Mouse (Mus musculus) C2C12 (cell line): ENCODE results near the gene Il1rapl1. TPM values are rescaled to one million over a fixed set of nuclear protein-coding genes. Genes with fewer than 3 reads are reported as not detected.

Source experiments
- H3K27me3 ChIP-seq: one replicate; pipeline ENCODE4 v1.6.1; 2011; ENCODE audit not compliant: control insufficient read depth, insufficient read depth, insufficient read length
- H3K36me3 ChIP-seq: one replicate; pipeline ENCODE4 v1.6.1; 2011; ENCODE audit not compliant: control insufficient read depth, insufficient read depth
- H3K4me3 ChIP-seq: one replicate; pipeline ENCODE4 v1.5.1; 2011; ENCODE audit warnings: mild to moderate bottlenecking, control low read depth; ENCODE audit not compliant: poor library complexity, insufficient read depth, severe bottlenecking
- H3K79me2 ChIP-seq: one replicate; pipeline ENCODE4 v1.6.1; 2011; ENCODE audit not compliant: control insufficient read depth, insufficient read depth
- H3K79me3 ChIP-seq: one replicate; pipeline ENCODE4 v1.6.1; 2011; ENCODE audit warnings: low read depth, control low read depth
- H3ac ChIP-seq: one replicate; pipeline ENCODE3; 2011; ENCODE audit warnings: low read depth; ENCODE audit not compliant: control insufficient read depth, insufficient read length
- CEBPB ChIP-seq: IDR thresholded peaks from one replicate; pipeline ENCODE4 v1.6.1; 2011; ENCODE audit warnings: low read depth, mild to moderate bottlenecking, control low read depth, moderate library complexity
- CTCF ChIP-seq: IDR thresholded peaks from one replicate; pipeline ENCODE4 v1.5.1; 2011; ENCODE audit not compliant: control insufficient read depth, insufficient read depth, insufficient read length
- FOSL1 ChIP-seq: IDR thresholded peaks from one replicate; pipeline ENCODE4 v1.8.0; 2011; ENCODE audit warnings: mild to moderate bottlenecking, low read length; ENCODE audit not compliant: poor library complexity, insufficient read depth, severe bottlenecking
- MAX ChIP-seq: IDR thresholded peaks from one replicate; pipeline ENCODE4 v1.6.1; 2011; ENCODE audit warnings: mild to moderate bottlenecking, control low read depth
- MYOD1 ChIP-seq: IDR thresholded peaks from one replicate; pipeline ENCODE4 v1.6.1; 2011; ENCODE audit warnings: low read depth; ENCODE audit not compliant: control insufficient read depth, insufficient read length
- MYOG ChIP-seq: IDR thresholded peaks from one replicate; pipeline ENCODE4 v1.6.1; 2011; ENCODE audit not compliant: control insufficient read depth, insufficient read length; ENCODE audit errors: extremely low read depth
- USF1 ChIP-seq: IDR thresholded peaks from one replicate; pipeline ENCODE4 v1.6.1; 2011; ENCODE audit warnings: low read depth, mild to moderate bottlenecking, control low read depth, moderate library complexity
- polyA plus RNA-seq: library from polyadenylated mRNA; unstranded; fragments of >200 nt; fragmentation: generic; extraction: Trizol; gene quantifications from one replicate; pipeline ENCODE4 v1.2.1, GENCODE M21; 2012; ENCODE audit warnings: missing spikeins

Gene Il1rapl1
- polyA plus RNA-seq, 1 experiment = not detected

GRCm38 (mm10) chrX:88070368-88070767 is 45.1 kb downstream of the Il1rapl1 start:
- TF ChIP-seq CEBPB (no peak), FOSL1 (no peak), MYOG (no peak), MAX (no peak), MYOD1 (no peak), CTCF (no peak), USF1 (no peak)
- H3K79me3 ChIP-seq = no peaks in the 10 kb centered on the region
- H3ac ChIP-seq = no peak overlapping the region
- H3K4me3 ChIP-seq = no peak overlapping the region
- H3K27me3 ChIP-seq = no peaks in the 10 kb centered on the region
- H3K79me2 ChIP-seq = no peaks in the 10 kb centered on the region
- H3K36me3 ChIP-seq = no peaks in the 10 kb centered on the region

GRCm38 (mm10) chrX:88043556-88043955 is 71.9 kb downstream of the Il1rapl1 start:
- no peak for TF ChIP-seq CEBPB
- TF ChIP-seq CTCF = no peak
- TF ChIP-seq MYOG = no peak
- no peak for TF ChIP-seq FOSL1
- no peak for TF ChIP-seq MAX
- no peak for TF ChIP-seq USF1
- no peaks in the 10 kb centered on the region for H3K79me3 ChIP-seq
- no peak overlapping the region for H3K4me3 ChIP-seq
- no peaks in the 10 kb centered on the region for H3K27me3 ChIP-seq
- H3ac ChIP-seq = no peak overlapping the region
- no peaks in the 10 kb centered on the region for H3K79me2 ChIP-seq
- H3K36me3 ChIP-seq = no peaks in the 10 kb centered on the region

GRCm38 (mm10) chrX:88038984-88039383 is 76.5 kb downstream of the Il1rapl1 start:
- TF ChIP-seq USF1 = no peak
- TF ChIP-seq MYOG = no peak
- no peak for TF ChIP-seq CTCF
- no peak for TF ChIP-seq FOSL1
- TF ChIP-seq CEBPB = no peak
- TF ChIP-seq MAX = no peak
- no peak overlapping the region for H3K4me3 ChIP-seq
- no peaks in the 10 kb centered on the region for H3K79me3 ChIP-seq
- no peaks in the 10 kb centered on the region for H3K27me3 ChIP-seq
- no peaks in the 10 kb centered on the region for H3K79me2 ChIP-seq
- H3ac ChIP-seq = no peak overlapping the region
- no peaks in the 10 kb centered on the region for H3K36me3 ChIP-seq

GRCm38 (mm10) chrX:87897172-87897571 is 218.3 kb downstream of the Il1rapl1 start:
- H3K79me2 ChIP-seq = no peaks in the 10 kb centered on the region

GRCm38 (mm10) chrX:87891916-87892315 is 223.5 kb downstream of the Il1rapl1 start:
- Histone ChIP-seq H3K27me3 (no peaks in the 10 kb centered on the region), H3K79me2 (no peaks in the 10 kb centered on the region), H3K4me3 (no peak overlapping the region), H3ac (no peak overlapping the region), H3K36me3 (no peaks in the 10 kb centered on the region), H3K79me3 (no peaks in the 10 kb centered on the region)
- TF ChIP-seq MYOD1 (no peak), USF1 (no peak), CTCF (no peak), MYOG (no peak), MAX (no peak), FOSL1 (no peak), CEBPB (no peak)

More at GRCm38 (mm10) chrX:87897172-87897571, 218.3 kb downstream of the Il1rapl1 start:
- no peaks in the 10 kb centered on the region for H3K36me3 ChIP-seq
- no peak for TF ChIP-seq CTCF
- no peak for TF ChIP-seq MYOD1
- no peak for TF ChIP-seq MAX
- TF ChIP-seq USF1 = no peak
- no peak for TF ChIP-seq FOSL1
- TF ChIP-seq MYOG = no peak
- no peak for TF ChIP-seq CEBPB
- no peak overlapping the region for H3K4me3 ChIP-seq
- H3ac ChIP-seq = no peak overlapping the region
- no peaks in the 10 kb centered on the region for H3K27me3 ChIP-seq
- no peaks in the 10 kb centered on the region for H3K79me3 ChIP-seq

GRCm38 (mm10) chrX:87854107-87854506 is 261.3 kb downstream of the Il1rapl1 start:
- Histone ChIP-seq H3K79me2 (no peaks in the 10 kb centered on the region), H3K36me3 (no peaks in the 10 kb centered on the region), H3K4me3 (no peak overlapping the region), H3K27me3 (no peaks in the 10 kb centered on the region), H3K79me3 (no peaks in the 10 kb centered on the region), H3ac (no peak overlapping the region)
- TF ChIP-seq CTCF = no peak
- TF ChIP-seq MYOD1 = no peak
- TF ChIP-seq CEBPB = no peak
- no peak for TF ChIP-seq MAX
- TF ChIP-seq MYOG = no peak
- no peak for TF ChIP-seq USF1
- TF ChIP-seq FOSL1 = no peak
